Mouse (Mus musculus) 3T3-L1 (cell line): ENCODE data around the gene Mpp5.

Experiments used
- DNase-seq: peaks from one replicate; pipeline ENCODE4 v3.0.0-alpha.2; 2015; ENCODE audit warnings: low read depth, low spot score

The Mpp5 gene

GRCm38 (mm10) chr12:78748557-78749377 is at the start of gene Mpp5:
Gene Mpp5, plus strand, starts transcription at chr12:78748907.
- DNase-seq: peak; percentile 93

GRCm38 (mm10) chr12:78717783-78718182 is 30.9 kb upstream of the Mpp5 start:
- DNase-seq: no peak

- DNase-seq: no peak
Observed at GRCm38 (mm10) chr12:78727723-78728122, 21.0 kb upstream of the Mpp5 start.

GRCm38 (mm10) chr12:78739633-78740032 is 9.1 kb upstream of the Mpp5 start:
- DNase-seq: no peak

- peak; percentile 28 for DNase-seq
Observed at GRCm38 (mm10) chr12:78740289-78740688, 8.4 kb upstream of the Mpp5 start.

- no peak for DNase-seq
Observed at GRCm38 (mm10) chr12:78746226-78746625, 2.5 kb upstream of the Mpp5 start.

GRCm38 (mm10) chr12:78747406-78747805 is 1.3 kb upstream of the Mpp5 start:
- DNase-seq: no peak

GRCm38 (mm10) chr12:78748113-78748512 is 594 bp upstream of the Mpp5 start:
- DNase-seq: peak; percentile 37

GRCm38 (mm10) chr12:78749378-78749801 is 683 bp downstream of the Mpp5 start:
- DNase-seq: peak; percentile 78

- no peak for DNase-seq
Observed at GRCm38 (mm10) chr12:78761979-78762378, 13.3 kb downstream of the Mpp5 start.

- peak; percentile 73 for DNase-seq
Observed at GRCm38 (mm10) chr12:78769031-78769713, 20.5 kb downstream of the Mpp5 start.

- no peak for DNase-seq
Observed at GRCm38 (mm10) chr12:78773211-78773610, 24.5 kb downstream of the Mpp5 start.

GRCm38 (mm10) chr12:78777916-78778315 is 29.2 kb downstream of the Mpp5 start:
- DNase-seq: no peak

GRCm38 (mm10) chr12:78778423-78779067 is 29.8 kb downstream of the Mpp5 start:
- DNase-seq: no peak

GRCm38 (mm10) chr12:78788266-78788873 is 39.7 kb downstream of the Mpp5 start:
- DNase-seq: no peak

- DNase-seq: no peak
Observed at GRCm38 (mm10) chr12:78790791-78791190, 42.1 kb downstream of the Mpp5 start.

GRCm38 (mm10) chr12:78794236-78794635 is 45.5 kb downstream of the Mpp5 start:
- DNase-seq: no peak

GRCm38 (mm10) chr12:78800036-78800435 is 51.3 kb downstream of the Mpp5 start:
- no peak for DNase-seq

- DNase-seq: no peak
Observed at GRCm38 (mm10) chr12:78801836-78802235, 53.1 kb downstream of the Mpp5 start.

- peak; percentile 10 for DNase-seq
Observed at GRCm38 (mm10) chr12:78814437-78814836, 65.7 kb downstream of the Mpp5 start.

GRCm38 (mm10) chr12:78834496-78834895 is 85.8 kb downstream of the Mpp5 start:
- DNase-seq: no peak

- DNase-seq: no peak
Observed at GRCm38 (mm10) chr12:78839906-78840305, 91.2 kb downstream of the Mpp5 start.
